Mouse (Mus musculus): ENCODE data around the gene Rap1gap2.

The Rap1gap2 gene

GRCm38 (mm10) chr11:74502485-74502884 lies 108.2 kb downstream of the Rap1gap2 start:
- DNase-seq (ENCODE audit: low spot score): no peak

- no peak for DNase-seq (ENCODE audit: low spot score)
Measured at GRCm38 (mm10) chr11:74501989-74502388, 108.7 kb downstream of the Rap1gap2 start.

GRCm38 (mm10) chr11:74501061-74501460 lies 109.7 kb downstream of the Rap1gap2 start:
- no peak for DNase-seq (ENCODE audit: low spot score)

GRCm38 (mm10) chr11:74499521-74500099 lies 111.1 kb downstream of the Rap1gap2 start:
- DNase-seq (ENCODE audit: low spot score): no peak

GRCm38 (mm10) chr11:74499058-74499457 lies 111.7 kb downstream of the Rap1gap2 start:
- DNase-seq (ENCODE audit: low spot score): no peak

- DNase-seq (ENCODE audit: low spot score): no peak
Measured at GRCm38 (mm10) chr11:74496581-74496980, 114.1 kb downstream of the Rap1gap2 start.

- DNase-seq (ENCODE audit: low spot score): no peak
Measured at GRCm38 (mm10) chr11:74493936-74494335, 116.8 kb downstream of the Rap1gap2 start.

GRCm38 (mm10) chr11:74493172-74493862 lies 117.4 kb downstream of the Rap1gap2 start:
- DNase-seq (ENCODE audit: low spot score): no peak

- DNase-seq (ENCODE audit: low spot score): no peak
Measured at GRCm38 (mm10) chr11:74491130-74491529, 119.6 kb downstream of the Rap1gap2 start.

- no peak for DNase-seq (ENCODE audit: low spot score)
Measured at GRCm38 (mm10) chr11:74489239-74489638, 121.5 kb downstream of the Rap1gap2 start.

- no peak for DNase-seq (ENCODE audit: low spot score)
Measured at GRCm38 (mm10) chr11:74487952-74488351, 122.8 kb downstream of the Rap1gap2 start.

GRCm38 (mm10) chr11:74485435-74486217 lies 125.1 kb downstream of the Rap1gap2 start:
- DNase-seq (ENCODE audit: low spot score): no peak

- no peak for DNase-seq (ENCODE audit: low spot score)
Measured at GRCm38 (mm10) chr11:74483871-74484270, 126.8 kb downstream of the Rap1gap2 start.

GRCm38 (mm10) chr11:74483153-74483817 lies 127.4 kb downstream of the Rap1gap2 start:
- no peak for DNase-seq (ENCODE audit: low spot score)

GRCm38 (mm10) chr11:74481797-74482196 lies 128.9 kb downstream of the Rap1gap2 start:
- DNase-seq (ENCODE audit: low spot score): no peak

- no peak for DNase-seq (ENCODE audit: low spot score)
Measured at GRCm38 (mm10) chr11:74479715-74480289, 130.9 kb downstream of the Rap1gap2 start.

- DNase-seq (ENCODE audit: low spot score): no peak
Measured at GRCm38 (mm10) chr11:74478877-74479276, 131.8 kb downstream of the Rap1gap2 start.

GRCm38 (mm10) chr11:74472671-74473070 lies 138.0 kb downstream of the Rap1gap2 start:
- DNase-seq (ENCODE audit: low spot score): no peak

- DNase-seq (ENCODE audit: low spot score): no peak
Measured at GRCm38 (mm10) chr11:74468195-74468594, 142.5 kb downstream of the Rap1gap2 start.

GRCm38 (mm10) chr11:74465712-74466111 lies 145.0 kb downstream of the Rap1gap2 start:
- no peak for DNase-seq (ENCODE audit: low spot score)

- DNase-seq (ENCODE audit: low spot score): no peak
Measured at GRCm38 (mm10) chr11:74464181-74464977, 146.3 kb downstream of the Rap1gap2 start.
